Mouse (Mus musculus) limb, embryonic 12.5 days (tissue): ENCODE data around the gene Ryr1. TPM values are rescaled to one million over a fixed set of nuclear protein-coding genes. Genes with fewer than 3 reads are reported as not detected.
A peak's percentile ranks its signal among the peaks of the same experiment; 100 is the strongest.

Source experiments
- ATAC-seq: fragments of 200-750 bp; cut with Nextera tagmentation; 2 replicates; pipeline ENCODE4 v1.8.0; 2017; ENCODE audit warnings: low read depth, moderate TSS enrichment; ENCODE audit not compliant: insufficient number of reproducible peaks, insufficient read depth, low FRiP score, low TSS enrichment
- H3K27ac ChIP-seq: fragments of 300-500 bp; sonication (generic); 2 replicates; pipeline ENCODE4 v1.5.1; 2016; ENCODE audit warnings: mild to moderate bottlenecking, moderate library complexity
- H3K27me3 ChIP-seq: fragments of 300-500 bp; sonication (generic); 2 replicates; pipeline ENCODE4 v1.6.1; 2016; ENCODE audit warnings: mild to moderate bottlenecking, moderate library complexity
- H3K36me3 ChIP-seq: fragments of 300-500 bp; sonication (generic); 2 replicates; pipeline ENCODE4 v1.6.1; 2016; ENCODE audit warnings: mild to moderate bottlenecking, moderate library complexity
- H3K4me1 ChIP-seq: fragments of 300-500 bp; sonication (generic); replicated peaks from 2 replicates; pipeline ENCODE4 v1.6.1; 2016
- H3K4me2 ChIP-seq: fragments of 300-500 bp; sonication (generic); 2 replicates; pipeline ENCODE4 v1.6.1; 2016; ENCODE audit warnings: mild to moderate bottlenecking, moderate library complexity
- H3K4me3 ChIP-seq: fragments of 300-500 bp; sonication (generic); replicated peaks from 2 replicates; pipeline ENCODE4 v1.5.1; 2016; ENCODE audit warnings: mild to moderate bottlenecking
- H3K9ac ChIP-seq: fragments of 300-500 bp; sonication (generic); replicated peaks from 2 replicates; pipeline ENCODE4 v1.6.1; 2016; ENCODE audit warnings: mild to moderate bottlenecking, moderate library complexity
- H3K9me3 ChIP-seq: fragments of 300-500 bp; sonication (generic); 2 replicates; pipeline ENCODE4 v1.6.1; 2016; ENCODE audit warnings: mild to moderate bottlenecking, moderate library complexity
- WGBS: fragments of 180-500 bp; shearing (Covaris S2); methylation state at CpG from one replicate; pipeline ENCODE4 v1.1.7; 2016; 5-methylcytosine and 5-hydroxymethylcytosine counted together
- polyA plus RNA-seq: library from polyadenylated mRNA; unstranded; fragments of >200 nt; fragmentation: Nextera tagmentation; extraction: Ambion mirVana; gene quantifications from 2 replicates; pipeline ENCODE4 v1.2.1, GENCODE M21; 2016

Gene Ryr1
- polyA plus RNA-seq, 1 experiment from 2014 or later: 5.0 TPM

DNA sequence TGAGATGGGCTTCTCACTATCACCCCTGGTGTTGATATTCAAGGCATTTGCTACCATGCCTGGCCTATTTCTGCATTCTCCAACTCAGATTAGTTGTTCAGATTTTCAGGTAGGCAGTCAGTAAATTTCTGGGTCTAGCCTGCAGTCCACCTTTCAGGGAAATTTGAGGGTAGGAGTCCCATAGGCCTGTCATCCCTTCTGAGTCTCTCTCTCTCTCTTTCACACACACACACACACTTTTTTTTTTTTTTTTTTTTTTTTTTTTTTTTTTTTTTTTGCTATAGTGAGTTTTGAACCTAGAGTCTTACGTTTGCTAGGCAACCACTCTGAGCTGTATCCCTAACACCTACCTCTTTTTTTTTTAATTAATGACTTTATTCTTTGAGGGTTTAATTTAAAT lies 140.5 kb downstream of the Ryr1 start:
- Histone ChIP-seq H3K9me3 (no peaks in the 10 kb centered on the region), H3K27me3 (no peaks in the 10 kb centered on the region), H3K4me3 (no peak overlapping the region), H3K4me1 (peaks cover 21% of the 10 kb centered on the region), H3K36me3 (peaks cover 3% of the 10 kb centered on the region), H3K9ac (no peak overlapping the region), H3K4me2 (no peak overlapping the region), H3K27ac (no peak overlapping the region)
- WGBS: 95% methylated on average over 1 of the region's 1 CpGs
- no peak for ATAC-seq

DNA sequence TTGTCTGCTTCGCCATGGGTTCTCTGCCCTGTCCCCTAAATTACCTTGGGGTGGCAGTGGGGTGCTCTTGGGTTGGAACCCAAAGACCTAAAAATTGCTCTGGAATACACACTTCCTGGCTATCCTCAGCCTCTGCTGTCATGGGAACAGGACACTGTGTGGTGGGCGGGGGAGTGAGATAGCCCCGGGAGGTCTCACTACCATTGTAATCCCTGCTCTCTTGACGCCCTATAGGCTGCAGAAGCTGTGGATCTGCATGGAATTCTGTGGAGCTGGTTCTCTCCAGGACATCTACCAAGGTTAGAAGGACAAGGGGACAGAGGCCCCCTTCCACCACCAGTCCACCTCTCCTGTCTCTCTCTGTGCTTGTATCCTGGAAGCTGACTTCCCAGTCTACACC lies 141.1 kb downstream of the Ryr1 start:
- no peak overlapping the region for H3K27ac ChIP-seq
- H3K27me3 ChIP-seq: no peaks in the 10 kb centered on the region
- ATAC-seq: no peak
- H3K9me3 ChIP-seq: no peaks in the 10 kb centered on the region
- peaks cover 9% of the 10 kb centered on the region for H3K36me3 ChIP-seq
- 0 out of 2 replicates have a peak overlapping the region, but pooled peaks have one; percentile 90 for H3K4me2 ChIP-seq
- 80% methylated on average over 4 of the region's 4 CpGs for WGBS
- no peak overlapping the region for H3K9ac ChIP-seq
- H3K4me1 ChIP-seq: peaks cover 21% of the 10 kb centered on the region
- H3K4me3 ChIP-seq: no peak overlapping the region

DNA sequence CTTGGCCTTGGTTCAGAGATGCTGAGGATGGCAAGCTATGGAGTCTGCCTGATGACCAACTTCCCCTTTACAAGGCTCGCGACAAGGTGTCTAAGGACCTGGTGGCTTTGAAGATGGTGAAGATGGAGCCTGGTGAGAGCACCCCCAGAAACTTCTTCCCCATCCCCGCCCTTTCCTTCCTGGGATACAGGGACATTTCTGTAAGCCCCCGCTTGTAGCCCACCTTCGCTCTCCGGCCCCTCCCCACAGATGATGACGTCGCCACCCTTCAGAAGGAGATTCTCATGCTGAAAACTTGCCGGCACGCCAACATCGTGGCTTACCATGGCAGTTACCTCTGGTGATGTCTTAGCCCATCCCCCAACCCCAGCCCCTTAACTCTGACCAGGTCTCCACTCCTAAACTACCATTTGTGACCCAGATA lies 141.8 kb downstream of the Ryr1 start:
- Histone ChIP-seq H3K27me3 (no peaks in the 10 kb centered on the region), H3K9ac (peak overlapping the region; percentile 69; the same call in 1 of the 2 replicates), H3K4me2 (peak overlapping the region; percentile 90), H3K27ac (peak overlapping the region; percentile 91), H3K36me3 (peaks cover 16% of the 10 kb centered on the region), H3K4me3 (peak overlapping the region; percentile 71; the same call in 1 of the 2 replicates), H3K9me3 (no peaks in the 10 kb centered on the region), H3K4me1 (peaks cover 21% of the 10 kb centered on the region)
- WGBS: 80% methylated on average over 11 of the region's 11 CpGs
- no peak for ATAC-seq

DNA sequence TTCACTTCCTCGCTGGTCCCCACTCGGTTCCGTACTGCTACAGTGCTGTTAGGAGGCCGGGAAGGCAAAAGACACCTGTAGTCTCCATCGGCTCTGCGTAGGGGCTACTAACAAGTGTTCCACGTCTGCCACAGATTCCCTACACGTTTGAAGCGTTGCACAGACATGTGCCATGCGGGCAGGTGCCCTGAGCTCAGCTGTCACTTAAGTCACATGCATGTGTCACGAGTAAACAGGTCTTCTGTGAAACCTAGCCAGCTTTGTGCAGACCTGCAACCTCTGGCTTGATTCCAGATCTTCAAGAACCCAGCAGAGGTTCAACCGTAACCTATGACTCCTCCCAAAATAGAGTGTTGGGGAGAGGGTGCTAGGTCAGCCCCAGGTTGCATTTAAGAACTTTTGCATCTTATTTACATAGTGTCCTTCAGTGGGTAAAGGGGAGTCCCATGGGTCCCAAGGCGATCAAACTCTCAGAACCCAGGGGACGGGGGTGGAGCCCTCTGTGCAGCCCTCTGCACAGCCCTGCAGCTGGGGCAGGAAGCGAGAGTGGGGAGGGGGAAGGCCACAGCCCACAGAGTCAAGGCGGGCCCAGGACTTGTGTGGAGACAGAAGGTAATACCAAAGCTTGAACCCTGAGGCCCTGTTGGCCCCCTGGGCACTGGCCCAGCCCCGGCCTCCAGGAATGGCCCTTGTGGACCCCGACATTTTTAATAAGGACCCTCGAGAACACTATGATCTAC lies 142.5 kb downstream of the Ryr1 start:
- WGBS: 13% methylated on average over 19 of the region's 19 CpGs
- peak; percentile 61 for ATAC-seq
- H3K4me2 ChIP-seq: peak overlapping the region; percentile 90
- H3K36me3 ChIP-seq: peaks cover 23% of the 10 kb centered on the region
- H3K9me3 ChIP-seq: no peaks in the 10 kb centered on the region
- peaks cover 21% of the 10 kb centered on the region for H3K4me1 ChIP-seq
- H3K27ac ChIP-seq: peak overlapping the region; percentile 91
- H3K4me3 ChIP-seq: peak overlapping the region; percentile 71
- no peaks in the 10 kb centered on the region for H3K27me3 ChIP-seq
- H3K9ac ChIP-seq: peak overlapping the region; percentile 69

DNA sequence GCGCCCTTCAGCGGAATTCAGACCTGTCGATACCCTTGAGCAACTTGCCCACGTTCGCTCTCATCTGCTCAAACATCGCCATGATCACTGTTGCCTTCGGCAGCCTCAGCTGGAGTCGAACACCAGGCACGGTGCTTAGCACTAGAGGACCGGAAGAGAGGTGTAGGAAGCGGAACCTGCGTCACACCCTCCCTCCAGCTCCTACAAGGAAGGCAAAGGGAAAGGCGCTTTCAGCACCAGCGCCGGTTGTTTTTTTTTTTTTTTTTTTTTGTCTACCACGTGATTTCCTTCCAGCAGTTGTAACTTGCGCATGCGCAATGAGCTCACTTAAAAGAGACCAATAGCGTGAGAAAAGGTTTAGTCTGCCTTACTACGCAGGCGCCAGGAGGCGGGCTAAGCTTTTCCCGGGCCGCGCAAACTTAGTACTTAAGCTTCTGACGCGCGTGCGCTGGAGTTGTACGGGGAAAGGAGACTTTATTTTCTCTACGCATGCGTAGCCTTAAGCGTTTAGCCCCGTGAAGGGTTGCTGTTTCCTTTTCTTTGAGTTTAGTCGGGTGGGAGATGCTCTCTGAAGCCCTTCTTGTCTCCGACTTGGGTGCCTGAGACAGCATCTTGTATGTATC lies 143.2 kb downstream of the Ryr1 start, which contains the start of the genes Eif3k and Map4k1:
Gene Eif3k, minus strand, starts transcription at position 214 of the 623 bp plus-strand sequence.
Gene Map4k1, plus strand, starts transcription at position 400 of the 623 bp plus-strand sequence.
- Histone ChIP-seq H3K9me3 (no peaks in the 10 kb centered on the region), H3K4me1 (peaks cover 21% of the 10 kb centered on the region), H3K4me3 (peak within 1 kb of the TSS; percentile 71), H3K36me3 (peaks cover 30% of the 10 kb centered on the region), H3K4me2 (peak within 1 kb of the TSS; percentile 94), H3K9ac (peak within 1 kb of the TSS; percentile 81), H3K27me3 (no peaks in the 10 kb centered on the region), H3K27ac (peak within 1 kb of the TSS; percentile 91)
- peak; percentile 94 for ATAC-seq
- under 1% methylated on average over 36 of the region's 36 CpGs for WGBS

DNA sequence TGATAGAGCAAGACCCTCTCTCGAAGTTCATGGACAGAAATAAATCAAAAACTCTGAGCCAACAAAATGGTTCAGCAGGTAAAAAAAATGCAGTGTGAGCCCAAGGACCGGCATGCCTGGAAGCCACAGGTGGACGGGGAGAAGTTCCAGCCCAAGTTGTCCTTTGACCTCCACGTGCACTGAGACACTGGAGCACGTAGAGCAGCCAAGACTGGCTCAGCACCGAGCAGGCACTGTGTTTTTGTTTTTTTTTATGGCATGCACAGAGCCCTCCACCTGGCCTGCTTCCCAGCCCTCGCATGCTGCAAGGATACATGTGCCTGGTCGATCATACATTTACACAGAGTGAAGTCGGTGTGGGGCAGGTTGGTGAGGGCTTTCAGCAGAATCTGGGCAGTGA lies 147.4 kb downstream of the Ryr1 start:
- 91% methylated on average over 9 of the region's 9 CpGs for WGBS
- no peak for ATAC-seq

DNA sequence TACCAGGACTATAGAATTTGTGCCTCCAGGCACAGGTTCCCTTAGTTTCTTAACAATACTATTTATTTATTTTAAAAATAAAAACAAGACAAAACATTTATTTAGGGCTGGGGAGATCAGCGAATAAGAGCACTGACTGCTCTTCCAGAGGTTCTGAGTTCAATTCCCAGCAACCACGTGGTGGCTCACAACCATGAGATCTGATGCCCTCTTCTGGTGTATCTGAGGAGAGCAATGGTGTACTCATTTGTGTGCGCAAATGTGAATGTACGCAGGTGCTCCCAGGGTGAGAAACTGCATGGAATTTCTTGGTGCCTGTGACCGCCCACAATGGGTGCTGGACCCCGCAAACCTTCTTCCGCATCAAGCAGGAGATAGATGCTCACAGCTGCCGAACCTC lies 152.0 kb downstream of the Ryr1 start:
- Histone ChIP-seq H3K36me3 (peaks cover 81% of the 10 kb centered on the region), H3K9ac (no peak overlapping the region), H3K4me2 (no peak overlapping the region), H3K27ac (no peak overlapping the region), H3K4me1 (no peaks in the 10 kb centered on the region), H3K9me3 (no peaks in the 10 kb centered on the region), H3K4me3 (no peak overlapping the region), H3K27me3 (no peaks in the 10 kb centered on the region; the same call in 1 of the 2 replicates)
- no peak for ATAC-seq
- WGBS: 85% methylated on average over 8 of the region's 8 CpGs

More for the DNA sequence above, 147.4 kb downstream of the Ryr1 start:
- H3K27me3 ChIP-seq: no peaks in the 10 kb centered on the region
- H3K9me3 ChIP-seq: no peaks in the 10 kb centered on the region
- H3K9ac ChIP-seq: no peak overlapping the region
- H3K36me3 ChIP-seq: peaks cover 66% of the 10 kb centered on the region
- no peak overlapping the region for H3K4me3 ChIP-seq
- H3K4me1 ChIP-seq: peaks cover 13% of the 10 kb centered on the region
- H3K4me2 ChIP-seq: no peak overlapping the region
- no peak overlapping the region for H3K27ac ChIP-seq

DNA sequence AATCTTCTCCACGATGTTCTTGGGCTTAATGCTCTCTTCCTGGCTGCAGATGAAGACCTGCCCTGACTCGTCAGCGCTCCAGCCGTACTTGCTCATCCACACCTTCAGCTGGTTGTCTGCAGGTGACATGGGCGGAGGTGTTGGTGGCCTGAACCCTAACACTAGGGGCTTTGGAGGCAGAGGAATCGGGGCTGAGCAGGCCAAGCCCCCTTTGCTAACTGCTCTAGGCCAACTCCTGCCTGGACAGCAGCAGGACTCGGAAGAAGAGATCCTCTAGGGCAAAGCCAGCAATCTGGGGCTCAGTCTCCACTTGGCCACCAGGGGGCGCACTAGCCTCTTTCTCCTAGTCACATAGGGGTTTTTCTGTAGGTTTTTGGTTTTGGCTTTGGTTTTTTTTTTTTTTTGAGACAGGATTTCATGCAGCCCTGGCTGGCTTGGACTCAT lies 152.4 kb downstream of the Ryr1 start:
- Histone ChIP-seq H3K4me2 (no peak overlapping the region), H3K9ac (no peak overlapping the region), H3K27me3 (no peaks in the 10 kb centered on the region; the same call in 1 of the 2 replicates), H3K4me3 (no peak overlapping the region), H3K27ac (no peak overlapping the region), H3K36me3 (peaks cover 77% of the 10 kb centered on the region), H3K9me3 (no peaks in the 10 kb centered on the region), H3K4me1 (no peaks in the 10 kb centered on the region)
- ATAC-seq: peak; percentile 34; the same call in 1 of the 2 replicates
- WGBS: 66% methylated on average over 8 of the region's 8 CpGs

DNA sequence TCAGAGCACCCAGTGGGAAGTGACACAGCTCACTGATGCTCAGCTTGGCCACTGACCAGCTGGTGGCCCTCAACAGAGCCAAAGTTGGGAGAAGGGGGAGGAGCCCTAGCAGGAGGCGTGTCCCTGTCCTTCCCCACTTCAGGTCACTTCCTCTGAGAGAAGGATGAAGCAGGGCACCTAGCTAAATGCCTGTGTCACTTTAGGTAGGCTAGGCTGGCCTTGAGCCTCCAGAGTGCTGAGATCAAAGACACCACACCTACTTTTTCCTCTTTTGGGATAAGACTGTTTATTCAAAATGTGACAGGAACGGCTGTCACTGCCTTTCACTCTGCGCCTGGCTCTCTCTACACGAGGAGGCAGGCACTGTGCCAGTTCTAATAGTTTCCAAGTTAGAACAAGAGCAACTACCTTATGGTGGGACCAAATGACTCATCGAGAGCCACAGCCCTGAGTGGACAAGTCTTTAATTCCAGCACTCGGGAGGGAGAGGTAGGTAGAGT lies 153.2 kb downstream of the Ryr1 start:
- H3K9me3 ChIP-seq: no peaks in the 10 kb centered on the region
- WGBS: 88% methylated on average over 6 of the region's 6 CpGs
- no peak overlapping the region for H3K4me3 ChIP-seq
- H3K36me3 ChIP-seq: peaks cover 69% of the 10 kb centered on the region
- no peaks in the 10 kb centered on the region for H3K4me1 ChIP-seq
- no peak for ATAC-seq
- H3K27me3 ChIP-seq: no peaks in the 10 kb centered on the region; the same call in 1 of the 2 replicates
- no peak overlapping the region for H3K4me2 ChIP-seq
- H3K27ac ChIP-seq: no peak overlapping the region
- H3K9ac ChIP-seq: no peak overlapping the region

DNA sequence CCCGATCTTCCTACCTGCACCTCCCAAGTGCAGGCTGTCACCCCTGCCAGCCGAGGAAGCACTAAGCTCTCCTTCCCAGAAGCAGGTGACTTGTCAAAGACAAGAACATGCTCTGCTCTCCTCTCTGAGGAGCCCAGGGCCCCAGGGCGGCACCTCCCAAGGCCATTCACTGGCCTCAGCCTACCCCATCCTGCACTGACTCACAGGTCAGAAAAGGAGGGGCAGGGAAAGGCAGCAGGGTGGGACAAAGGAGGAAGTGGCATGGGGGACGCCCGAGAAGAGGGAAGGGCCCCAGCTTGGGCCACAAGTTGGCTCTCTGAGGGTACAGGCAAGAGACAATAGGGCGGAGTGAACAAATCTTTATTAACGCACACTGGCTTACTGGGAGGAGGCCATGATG lies 153.9 kb downstream of the Ryr1 start:
- H3K4me1 ChIP-seq: no peaks in the 10 kb centered on the region
- no peak overlapping the region for H3K4me2 ChIP-seq
- ATAC-seq: no peak
- no peak overlapping the region for H3K4me3 ChIP-seq
- no peak overlapping the region for H3K9ac ChIP-seq
- 92% methylated on average over 7 of the region's 7 CpGs for WGBS
- H3K9me3 ChIP-seq: no peaks in the 10 kb centered on the region
- no peak overlapping the region for H3K27ac ChIP-seq
- peaks cover 61% of the 10 kb centered on the region for H3K36me3 ChIP-seq
- H3K27me3 ChIP-seq: no peaks in the 10 kb centered on the region; the same call in 1 of the 2 replicates

DNA sequence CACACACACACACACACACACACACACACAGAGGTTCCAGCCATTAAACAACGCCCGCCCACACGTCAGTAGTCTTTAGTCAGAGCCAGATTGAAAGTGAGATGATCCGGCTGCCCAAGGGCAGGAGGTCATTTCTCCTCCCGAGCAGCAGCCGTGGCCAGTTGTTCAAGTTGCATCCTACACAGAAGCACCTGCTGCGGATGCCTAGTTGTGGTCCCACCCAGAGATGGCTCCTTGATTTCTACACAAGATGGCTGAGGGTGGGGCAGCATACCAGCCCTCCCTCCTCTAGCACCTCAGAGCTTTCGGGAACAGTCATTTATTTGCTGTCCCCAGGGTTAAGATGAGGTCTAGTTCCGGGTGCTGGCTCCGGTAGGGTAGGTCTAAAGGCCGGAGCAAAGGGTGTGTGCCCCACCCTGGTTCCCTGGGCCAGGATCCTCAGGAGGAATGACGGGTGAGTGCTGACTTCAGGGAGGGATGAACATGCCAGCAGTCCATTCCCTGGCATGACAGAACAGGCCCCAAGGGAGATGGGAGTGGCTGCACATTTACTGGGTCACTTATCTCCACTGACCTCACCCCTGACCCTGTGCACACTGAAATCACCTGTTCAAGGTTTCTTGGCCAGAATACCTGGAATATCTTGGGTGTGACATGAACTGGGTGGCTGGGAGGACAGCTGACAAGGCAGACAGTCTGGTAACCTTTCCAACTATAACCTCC lies 155.1 kb downstream of the Ryr1 start:
- H3K36me3 ChIP-seq: peaks cover 53% of the 10 kb centered on the region
- no peak overlapping the region for H3K27ac ChIP-seq

More for the DNA sequence above, 155.1 kb downstream of the Ryr1 start:
- no peak overlapping the region for H3K4me2 ChIP-seq
- WGBS: 82% methylated on average over 12 of the region's 12 CpGs
- no peaks in the 10 kb centered on the region; the same call in 1 of the 2 replicates for H3K27me3 ChIP-seq
- no peaks in the 10 kb centered on the region for H3K4me1 ChIP-seq
- no peak overlapping the region for H3K4me3 ChIP-seq
- ATAC-seq: no peak
- H3K9ac ChIP-seq: no peak overlapping the region
- H3K9me3 ChIP-seq: no peaks in the 10 kb centered on the region
